Mouse (Mus musculus): ENCODE data around the gene Zfp324.

DNA sequence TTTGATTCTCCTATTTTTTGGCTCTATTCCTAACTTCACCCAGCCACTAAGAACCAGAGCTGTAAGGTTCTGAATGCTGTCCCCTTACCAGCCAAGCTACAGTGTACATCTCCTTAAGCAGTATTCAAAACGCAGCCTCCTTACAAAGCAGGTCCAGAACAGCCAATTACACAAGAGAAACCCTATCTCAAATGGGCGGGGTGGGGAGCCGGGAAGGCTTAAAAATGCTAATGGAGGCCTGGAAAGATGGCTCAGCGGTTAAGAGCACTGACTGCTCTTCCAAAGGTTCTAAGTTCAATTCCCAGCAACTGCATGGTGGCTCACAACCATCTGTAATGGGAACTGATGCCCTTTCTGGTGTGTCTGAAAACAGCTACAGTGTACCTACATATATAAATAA lies 5.9 kb upstream of the Zfp324 start:
- TF ChIP-seq POLR2A (IDR thresholded peaks at IDR 0.05; ENCODE audit: insufficient read depth, low read depth, low read length) (no peak), CTCF (IDR thresholded peaks at IDR 0.05) (no peak)

Measured in heart, adult 2 months (tissue).